Mouse (Mus musculus): Measurements from ENCODE around the gene 4930407I10Rik. TPM values are rescaled to one million over a fixed set of nuclear protein-coding genes. Genes with fewer than 3 reads are reported as not detected.

The 4930407I10Rik gene
- polyA plus RNA-seq, 1 experiment, result not detected

DNA sequence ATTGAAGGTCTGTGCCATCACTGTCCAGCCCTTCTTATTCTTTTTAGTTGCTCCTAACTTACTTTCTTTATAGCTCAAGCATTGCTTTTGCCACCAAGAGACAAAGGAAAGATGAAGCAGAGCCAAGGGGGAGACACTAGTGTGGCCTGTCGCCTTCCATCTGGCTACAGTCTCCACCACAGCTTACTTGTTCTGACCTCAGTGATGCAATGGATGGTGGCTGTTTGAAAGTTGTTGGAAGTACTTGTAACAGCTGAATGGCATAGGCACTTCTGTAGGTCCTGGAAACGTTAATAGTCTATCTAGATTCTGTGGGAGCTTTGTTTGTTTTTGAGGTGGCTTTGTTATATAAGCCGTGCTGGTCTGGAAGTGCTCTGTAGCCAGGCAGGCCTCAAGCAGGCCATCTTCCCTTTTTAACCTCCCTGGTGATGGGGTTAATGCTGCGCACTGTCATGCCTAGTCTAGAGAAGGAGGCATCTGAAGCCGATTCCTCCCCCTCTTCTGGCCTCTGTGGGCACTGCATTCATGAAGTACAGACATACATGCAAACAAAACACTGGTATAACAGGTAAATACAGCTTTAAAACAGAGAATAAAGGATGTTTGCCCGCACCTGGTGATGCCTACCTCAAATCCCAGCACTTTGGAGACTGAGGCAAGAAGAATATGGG is 34.9 kb upstream of the 4930407I10Rik start:
- no peak overlapping the region for H3K4me3 ChIP-seq (replicated peaks)
- no peaks in the 10 kb centered on the region for H3K9me3 ChIP-seq
- no peaks in the 10 kb centered on the region for H3K27me3 ChIP-seq (replicated peaks)
- H3K36me3 ChIP-seq (replicated peaks; ENCODE audit: low read length), result peaks cover 89% of the 10 kb centered on the region
- peaks cover 28% of the 10 kb centered on the region for H3K4me1 ChIP-seq
- TF ChIP-seq GATA1 (IDR thresholded peaks at IDR 0.05; ENCODE audit: borderline replicate concordance, low read length) (no peak), FLI1 (IDR thresholded peaks at IDR 0.05; ENCODE audit: low read length) (no peak)

GRCm38 (mm10) chr15:82027276-82027675 is 31.7 kb upstream of the 4930407I10Rik start:
- Histone ChIP-seq H3K36me3 (replicated peaks; ENCODE audit: low read length) (peaks cover 97% of the 10 kb centered on the region), H3K4me1 (peaks cover 12% of the 10 kb centered on the region), H3K4me3 (replicated peaks) (no peak overlapping the region), H3K9me3 (no peaks in the 10 kb centered on the region), H3K27me3 (replicated peaks) (no peaks in the 10 kb centered on the region)
- no peak for TF ChIP-seq FLI1 (IDR thresholded peaks at IDR 0.05; ENCODE audit: low read length)
- no peak for TF ChIP-seq GATA1 (IDR thresholded peaks at IDR 0.05; ENCODE audit: borderline replicate concordance, low read length)

- Histone ChIP-seq H3K27me3 (replicated peaks) (no peaks in the 10 kb centered on the region), H3K4me3 (replicated peaks) (no peak overlapping the region), H3K9me3 (no peaks in the 10 kb centered on the region), H3K36me3 (replicated peaks; ENCODE audit: low read length) (peaks cover 97% of the 10 kb centered on the region), H3K4me1 (peaks cover 9% of the 10 kb centered on the region; the same call in 1 of the 2 replicates)
- TF ChIP-seq FLI1 (IDR thresholded peaks at IDR 0.05; ENCODE audit: low read length) (no peak), GATA1 (IDR thresholded peaks at IDR 0.05; ENCODE audit: borderline replicate concordance, low read length) (no peak)
Observed at GRCm38 (mm10) chr15:82027726-82028125, 31.2 kb upstream of the 4930407I10Rik start.

GRCm38 (mm10) chr15:82032386-82032785 is 26.6 kb upstream of the 4930407I10Rik start:
- Histone ChIP-seq H3K36me3 (replicated peaks; ENCODE audit: low read length) (peaks cover 91% of the 10 kb centered on the region), H3K4me3 (replicated peaks) (no peak overlapping the region), H3K4me1 (peaks cover 20% of the 10 kb centered on the region), H3K9me3 (no peaks in the 10 kb centered on the region), H3K27me3 (replicated peaks) (no peaks in the 10 kb centered on the region)
- TF ChIP-seq FLI1 (IDR thresholded peaks at IDR 0.05; ENCODE audit: low read length), result no peak
- no peak for TF ChIP-seq GATA1 (IDR thresholded peaks at IDR 0.05; ENCODE audit: borderline replicate concordance, low read length)

DNA sequence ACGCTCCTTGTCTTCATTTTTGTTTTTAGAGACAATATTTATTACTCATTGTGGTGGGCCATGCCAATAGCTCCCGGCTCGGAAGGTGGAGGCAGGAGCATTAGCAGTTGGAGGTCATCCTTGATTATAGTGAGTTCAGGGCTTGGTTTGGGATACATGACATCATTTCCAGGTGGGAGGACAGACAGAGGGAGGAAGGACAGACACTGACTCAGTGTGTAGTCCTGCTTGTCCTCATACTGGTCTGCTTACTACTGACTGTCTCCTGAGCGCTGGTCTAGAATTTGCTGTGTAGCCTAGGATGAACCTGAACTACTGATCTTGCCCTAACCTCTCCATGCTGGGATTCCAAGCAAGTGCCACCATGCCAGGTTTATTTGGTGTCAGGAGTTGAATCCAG is 25.2 kb upstream of the 4930407I10Rik start, which contains the start of gene Desi1:
TSS of gene Desi1 (minus strand) at position 101 of the 400 bp plus-strand sequence.
- H3K9me3 ChIP-seq, result no peaks in the 10 kb centered on the region
- no peak for TF ChIP-seq FLI1 (IDR thresholded peaks at IDR 0.05; ENCODE audit: low read length)
- no peak for TF ChIP-seq GATA1 (IDR thresholded peaks at IDR 0.05; ENCODE audit: borderline replicate concordance, low read length)
- peaks cover 90% of the 10 kb centered on the region for H3K36me3 ChIP-seq (replicated peaks; ENCODE audit: low read length)
- H3K4me1 ChIP-seq, result peaks cover 20% of the 10 kb centered on the region
- H3K27me3 ChIP-seq (replicated peaks), result no peaks in the 10 kb centered on the region
- H3K4me3 ChIP-seq (replicated peaks), result peak within 1 kb of the TSS; percentile 35

DNA sequence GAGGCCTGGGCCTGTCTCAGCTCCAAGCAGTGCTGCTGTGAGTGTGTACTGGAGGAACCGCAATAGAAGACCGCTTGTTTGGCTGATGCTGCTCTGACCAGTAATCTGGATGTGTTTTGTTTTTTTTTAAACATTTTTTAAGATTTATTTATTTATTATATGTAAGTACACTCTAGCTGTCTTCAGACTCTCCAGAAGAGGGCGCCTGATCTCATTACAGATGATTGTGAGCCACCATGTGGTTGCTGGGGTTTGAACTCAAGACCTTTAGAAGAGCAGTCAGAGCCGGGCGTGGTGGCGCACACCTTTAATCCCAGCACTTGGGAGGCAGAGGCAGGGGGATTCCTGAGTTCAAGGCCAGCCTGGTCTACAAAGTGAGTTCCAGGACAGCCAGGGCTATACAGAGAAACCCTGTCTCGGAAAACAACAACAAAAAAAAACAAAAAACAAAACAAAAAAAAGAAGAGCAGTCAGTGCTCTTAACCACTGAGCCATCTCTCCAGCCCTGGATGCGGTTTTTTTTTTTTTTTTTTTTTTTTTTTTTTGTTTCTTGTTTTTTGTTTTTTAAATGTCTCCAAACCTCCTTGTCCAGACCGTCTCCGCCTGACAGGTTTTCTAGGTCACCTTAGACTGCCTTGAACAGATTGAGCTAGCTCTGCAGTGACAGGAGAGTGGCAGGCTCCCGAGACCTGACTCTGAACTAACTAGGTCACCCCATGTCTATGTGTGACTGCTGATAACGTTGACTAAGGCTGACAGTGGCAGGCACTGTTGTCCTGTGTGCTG is 22.9 kb upstream of the 4930407I10Rik start:
- no peak overlapping the region for H3K4me3 ChIP-seq (replicated peaks)
- H3K27me3 ChIP-seq (replicated peaks), result no peaks in the 10 kb centered on the region
- TF ChIP-seq GATA1 (IDR thresholded peaks at IDR 0.05; ENCODE audit: borderline replicate concordance, low read length), result no peak
- no peak for TF ChIP-seq FLI1 (IDR thresholded peaks at IDR 0.05; ENCODE audit: low read length)
- peaks cover 89% of the 10 kb centered on the region for H3K36me3 ChIP-seq (replicated peaks; ENCODE audit: low read length)
- H3K9me3 ChIP-seq, result no peaks in the 10 kb centered on the region
- peaks cover 32% of the 10 kb centered on the region for H3K4me1 ChIP-seq

- Histone ChIP-seq H3K9me3 (no peaks in the 10 kb centered on the region), H3K36me3 (replicated peaks; ENCODE audit: low read length) (peaks cover 67% of the 10 kb centered on the region), H3K4me1 (peaks cover 35% of the 10 kb centered on the region), H3K4me3 (replicated peaks) (no peak overlapping the region), H3K27me3 (replicated peaks) (no peaks in the 10 kb centered on the region)
- TF ChIP-seq FLI1 (IDR thresholded peaks at IDR 0.05; ENCODE audit: low read length) (no peak), GATA1 (IDR thresholded peaks at IDR 0.05; ENCODE audit: borderline replicate concordance, low read length) (no peak)
Observed at GRCm38 (mm10) chr15:82040650-82041049, 18.3 kb upstream of the 4930407I10Rik start.

- H3K36me3 ChIP-seq (replicated peaks; ENCODE audit: low read length), result peaks cover 35% of the 10 kb centered on the region
- no peak for TF ChIP-seq FLI1 (IDR thresholded peaks at IDR 0.05; ENCODE audit: low read length)
- TF ChIP-seq GATA1 (IDR thresholded peaks at IDR 0.05; ENCODE audit: borderline replicate concordance, low read length), result no peak
- no peaks in the 10 kb centered on the region for H3K9me3 ChIP-seq
- no peaks in the 10 kb centered on the region for H3K27me3 ChIP-seq (replicated peaks)
- peaks cover 45% of the 10 kb centered on the region for H3K4me1 ChIP-seq
- no peak overlapping the region for H3K4me3 ChIP-seq (replicated peaks)
Observed at GRCm38 (mm10) chr15:82044166-82044784, 14.7 kb upstream of the 4930407I10Rik start.

DNA sequence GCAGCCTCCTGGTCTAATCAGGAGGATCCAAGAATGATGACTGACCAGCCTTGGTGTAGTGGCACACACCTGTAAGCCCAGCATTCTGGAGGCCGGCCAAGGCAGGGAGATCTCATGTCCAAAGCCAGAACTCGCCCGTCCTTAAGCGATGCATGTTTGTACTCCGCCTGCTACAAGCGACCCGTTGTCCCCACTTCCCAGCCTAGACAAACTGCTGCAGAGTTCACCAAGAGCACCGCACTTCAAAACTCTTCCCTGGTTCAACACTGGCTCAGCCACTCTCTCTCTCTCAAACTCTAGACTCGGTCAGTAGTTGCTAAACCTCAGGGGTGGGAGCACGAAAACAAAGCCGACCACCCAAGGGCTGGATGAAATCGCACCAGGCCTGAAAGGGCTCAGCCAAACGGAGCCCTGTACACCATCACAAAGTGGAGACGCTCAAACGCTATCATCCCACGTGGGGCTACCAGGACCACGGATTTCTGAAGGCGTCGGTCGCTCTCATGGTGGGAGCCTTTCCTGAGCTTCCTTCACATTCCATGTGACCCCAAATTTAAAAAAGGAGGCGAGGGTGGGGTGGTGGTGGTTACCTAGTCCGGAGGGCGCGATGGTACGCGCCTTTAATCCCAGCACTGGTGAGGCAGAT is 12.6 kb upstream of the 4930407I10Rik start:
- peaks cover 18% of the 10 kb centered on the region for H3K36me3 ChIP-seq (replicated peaks; ENCODE audit: low read length)
- TF ChIP-seq GATA1 (IDR thresholded peaks at IDR 0.05; ENCODE audit: borderline replicate concordance, low read length), result no peak
- no peak for TF ChIP-seq FLI1 (IDR thresholded peaks at IDR 0.05; ENCODE audit: low read length)
- H3K9me3 ChIP-seq, result no peaks in the 10 kb centered on the region
- peak overlapping the region; percentile 97 for H3K4me3 ChIP-seq (replicated peaks)
- H3K4me1 ChIP-seq, result peaks cover 30% of the 10 kb centered on the region
- peaks cover 1% of the 10 kb centered on the region for H3K27me3 ChIP-seq (replicated peaks)
